Mouse (Mus musculus): ENCODE results near the gene Cct8. TPM values are rescaled to one million over a fixed set of nuclear protein-coding genes. Genes with fewer than 3 reads are reported as not detected.
A peak's percentile ranks its signal among the peaks of the same experiment; 100 is the strongest.

Gene Cct8
- total and polyA plus RNA-seq, 3 experiments: 393 to 1,102 (median 812) TPM

DNA sequence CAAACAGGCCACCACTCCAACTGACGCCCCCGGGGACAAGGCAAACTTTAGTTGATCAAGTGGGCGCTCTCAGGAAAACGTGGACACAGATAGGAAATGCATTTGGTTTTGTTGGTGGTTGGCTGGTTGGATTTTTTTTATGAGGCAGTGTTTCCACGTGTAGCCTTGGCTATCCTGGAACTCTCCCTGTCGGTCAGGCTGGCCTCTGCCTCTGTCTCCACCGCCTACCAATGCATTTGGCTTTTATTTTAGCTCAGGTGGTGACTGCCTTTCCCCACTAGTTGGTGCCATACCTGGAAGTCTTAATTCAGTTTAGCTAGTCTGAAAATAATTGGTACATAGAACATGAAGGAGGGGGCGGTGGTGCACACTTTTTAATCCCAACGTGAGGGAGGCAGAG is 54.6 kb downstream of the Cct8 start:
- Histone ChIP-seq H3K4me1 (ENCODE audit: control insufficient read depth in 1 of 2, insufficient read depth in 2 of 2, low read length in 2 of 2) (peaks cover 2 to 10% of the 10 kb centered on the region in 2 experiments), H3K27me3 (ENCODE audit: control insufficient read depth in 1 of 2, insufficient read depth in 2 of 2, low read length in 2 of 2) (no peaks in the 10 kb centered on the region), H3K27ac (ENCODE audit: control insufficient read depth, low read depth, low read length) (peak overlapping the region; percentile 85), H3K36me3 (ENCODE audit: control insufficient read depth in 1 of 2, insufficient read depth in 2 of 2, low read length in 2 of 2) (peaks cover 0 to 3% of the 10 kb centered on the region in 2 experiments; a peak in 2 of 4 replicates), H3K79me2 (ENCODE audit: control insufficient read depth, insufficient read depth, low read length, poor library complexity) (no peaks in the 10 kb centered on the region; the same call in 1 of the 2 replicates), H3K9ac (ENCODE audit: control insufficient read depth, low read depth, low read length, poor library complexity, severe bottlenecking) (peak overlapping the region; percentile 90), H3K9me3 (replicated peaks; ENCODE audit: insufficient read depth, low read length) (no peaks in the 10 kb centered on the region), H3K4me3 (ENCODE audit: control insufficient read depth in 1 of 2, insufficient read depth in 1 of 2, low read depth in 2 of 2, low read length in 2 of 2) (peak overlapping the region; percentile 81 to 86)
- peak; percentile 59 for DNase-seq (ENCODE audit: low read depth, low spot score)
- TF ChIP-seq ELF1 (IDR thresholded peaks at IDR 0.05; ENCODE audit: low read depth, low read length) (0 out of 2 replicates have a peak, but pooled peaks have one; percentile 28), CTCF (IDR thresholded peaks at IDR 0.05 in 2 of 3, conservative IDR thresholded peaks at IDR 0.05 in 1 of 3; ENCODE audit: control insufficient read depth in 1 of 3, insufficient read depth in 1 of 3, low read depth in 2 of 3, low read length in 3 of 3, poor library complexity in 1 of 3, severe bottlenecking in 1 of 3) (peak in 2 of 3 experiments; percentile 41 to 56; a peak in 4 of 6 replicates), SMC3 (IDR thresholded peaks at IDR 0.05; ENCODE audit: low read depth, low read length) (no peak), CHD1 (IDR thresholded peaks at IDR 0.05; ENCODE audit: low read depth, low read length) (no peak), MAX (IDR thresholded peaks at IDR 0.05; ENCODE audit: low read length) (peak; percentile 69), UBTF (IDR thresholded peaks at IDR 0.05; ENCODE audit: borderline replicate concordance, insufficient read depth, low read depth, low read length) (no peak), KAT2A (conservative IDR thresholded peaks at IDR 0.05; ENCODE audit: low read depth, low read length) (no peak)

DNA sequence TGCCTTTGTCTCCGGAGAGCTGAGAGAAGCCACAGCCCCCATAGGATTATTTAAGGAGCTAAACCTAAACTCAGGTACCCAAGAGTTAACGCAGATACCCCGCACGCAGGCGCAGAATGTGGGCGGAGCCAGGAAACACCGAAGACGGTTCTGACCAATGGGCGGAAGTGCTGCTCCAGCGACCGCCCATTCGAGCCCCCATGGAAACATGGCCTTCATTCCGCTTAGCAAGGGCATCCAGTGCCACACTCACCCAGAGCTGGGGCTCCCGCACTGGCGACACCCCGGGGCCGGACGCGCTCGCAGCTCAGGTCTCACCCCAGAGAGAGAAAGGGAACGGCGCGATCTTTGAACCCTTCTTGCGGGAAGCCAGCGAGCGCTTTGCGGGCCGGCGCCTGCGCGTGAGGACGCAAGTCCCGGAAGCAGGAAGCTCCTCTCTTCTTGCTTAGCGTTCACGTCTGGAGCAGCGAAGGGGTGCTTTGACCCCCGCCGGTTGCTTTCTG is 55.4 kb downstream of the Cct8 start, which contains the start of gene Rwdd2b:
Gene Rwdd2b, minus strand, starts transcription at position 390 of the 503 bp plus-strand sequence.
- Histone ChIP-seq H3K4me3 (ENCODE audit: control insufficient read depth in 1 of 2, insufficient read depth in 1 of 2, low read depth in 2 of 2, low read length in 2 of 2) (peak within 1 kb of the TSS; percentile 81 to 86), H3K79me2 (ENCODE audit: control insufficient read depth, insufficient read depth, low read length, poor library complexity) (no peaks in the 10 kb centered on the region; the same call in 1 of the 2 replicates), H3K36me3 (ENCODE audit: control insufficient read depth in 1 of 2, insufficient read depth in 2 of 2, low read length in 2 of 2) (peaks cover 0 to 3% of the 10 kb centered on the region in 2 experiments; a peak in 2 of 4 replicates), H3K9ac (ENCODE audit: control insufficient read depth, low read depth, low read length, poor library complexity, severe bottlenecking) (peak within 1 kb of the TSS; percentile 90), H3K27me3 (ENCODE audit: control insufficient read depth in 1 of 2, insufficient read depth in 2 of 2, low read length in 2 of 2) (no peaks in the 10 kb centered on the region), H3K27ac (ENCODE audit: control insufficient read depth, low read depth, low read length) (peak within 1 kb of the TSS; percentile 85), H3K4me1 (ENCODE audit: control insufficient read depth in 1 of 2, insufficient read depth in 2 of 2, low read length in 2 of 2) (peaks cover 2 to 10% of the 10 kb centered on the region in 2 experiments), H3K9me3 (replicated peaks; ENCODE audit: insufficient read depth, low read length) (no peaks in the 10 kb centered on the region)
- DNase-seq (ENCODE audit: low read depth, low spot score): peak; percentile 98
- TF ChIP-seq RCOR1 (IDR thresholded peaks at IDR 0.05; ENCODE audit: low read depth, low read length) (no peak), ZMIZ1 (IDR thresholded peaks at IDR 0.05; ENCODE audit: low read depth, low read length) (no peak; the same call in 1 of the 2 replicates), MXI1 (IDR thresholded peaks at IDR 0.05; ENCODE audit: low read depth, low read length) (peak; percentile 34), SIN3A (IDR thresholded peaks at IDR 0.05; ENCODE audit: low read length) (peak; percentile 80), MYC (IDR thresholded peaks at IDR 0.05; ENCODE audit: low read depth, low read length) (0 out of 2 replicates have a peak, but pooled peaks have one; percentile 64), POLR2AphosphoS5 (IDR thresholded peaks at IDR 0.05; ENCODE audit: borderline replicate concordance, low read depth, low read length) (no peak), BHLHE40 (IDR thresholded peaks at IDR 0.05; ENCODE audit: borderline replicate concordance, low read depth, low read length) (no peak), JUND (IDR thresholded peaks at IDR 0.05; ENCODE audit: low read depth, low read length) (no peak), MEF2A (IDR thresholded peaks at IDR 0.05; ENCODE audit: extremely low read depth, insufficient replicate concordance, low read depth, low read length, poor library complexity, severe bottlenecking) (no peak), NELFE (IDR thresholded peaks at IDR 0.05; ENCODE audit: low read depth, low read length) (peak; percentile 92), POLR2AphosphoS2 (IDR thresholded peaks at IDR 0.05; ENCODE audit: low read length) (peak; percentile 87), RAD21 (IDR thresholded peaks at IDR 0.05; ENCODE audit: low read depth, low read length) (no peak), ELF1 (IDR thresholded peaks at IDR 0.05; ENCODE audit: low read depth, low read length) (peak; percentile 95), UBTF (IDR thresholded peaks at IDR 0.05; ENCODE audit: borderline replicate concordance, insufficient read depth, low read depth, low read length) (no peak), USF2 (IDR thresholded peaks at IDR 0.05; ENCODE audit: borderline replicate concordance in 1 of 2, insufficient read depth in 1 of 2, low read depth in 1 of 2, low read length in 2 of 2) (no peak), CHD1 (IDR thresholded peaks at IDR 0.05; ENCODE audit: low read depth, low read length) (no peak), CHD2 (IDR thresholded peaks at IDR 0.05; ENCODE audit: low read length) (no peak), GATA1 (IDR thresholded peaks at IDR 0.05; ENCODE audit: low read depth, low read length) (no peak), E2F4 (IDR thresholded peaks at IDR 0.05; ENCODE audit: borderline replicate concordance, low read depth, low read length) (no peak), TAL1 (IDR thresholded peaks at IDR 0.05; ENCODE audit: low read length) (no peak), TBP (IDR thresholded peaks at IDR 0.05; ENCODE audit: low read depth, low read length) (peak; percentile 87), HCFC1 (IDR thresholded peaks at IDR 0.05; ENCODE audit: low read depth, low read length) (peak; percentile 79), USF1 (IDR thresholded peaks at IDR 0.05; ENCODE audit: low read depth, low read length) (no peak), TCF12 (IDR thresholded peaks at IDR 0.05; ENCODE audit: low read depth, low read length) (peak; percentile 65), POLR2A (IDR thresholded peaks at IDR 0.05; ENCODE audit: control insufficient read depth in 1 of 2, insufficient read depth in 1 of 2, low read depth in 1 of 2, low read length in 2 of 2, poor library complexity in 1 of 2) (peak; percentile 77 to 94; a peak in 3 of 4 replicates), ZNF384 (IDR thresholded peaks at IDR 0.05; ENCODE audit: low read depth, low read length) (no peak), EP300 (IDR thresholded peaks at IDR 0.05; ENCODE audit: low read depth in 1 of 2, low read length in 2 of 2) (no peak)

Data from MEL (cell line).